Mouse (Mus musculus) embryonic fibroblast, embryonic 13.5 days (primary cell): Measurements from ENCODE around the gene Tspan11.

Experiments used
- CTCF ChIP-seq: IDR thresholded peaks from 2 replicates; pipeline ENCODE4 v1.5.1; 2011; ENCODE audit warnings: mild to moderate bottlenecking, control low read depth, low read length, moderate library complexity, borderline replicate concordance; ENCODE audit not compliant: insufficient read depth
- POLR2A ChIP-seq: IDR thresholded peaks from 2 replicates; pipeline ENCODE4 v1.6.1; 2011; ENCODE audit warnings: low read depth, mild to moderate bottlenecking, control low read depth, low read length, moderate library complexity

DNA sequence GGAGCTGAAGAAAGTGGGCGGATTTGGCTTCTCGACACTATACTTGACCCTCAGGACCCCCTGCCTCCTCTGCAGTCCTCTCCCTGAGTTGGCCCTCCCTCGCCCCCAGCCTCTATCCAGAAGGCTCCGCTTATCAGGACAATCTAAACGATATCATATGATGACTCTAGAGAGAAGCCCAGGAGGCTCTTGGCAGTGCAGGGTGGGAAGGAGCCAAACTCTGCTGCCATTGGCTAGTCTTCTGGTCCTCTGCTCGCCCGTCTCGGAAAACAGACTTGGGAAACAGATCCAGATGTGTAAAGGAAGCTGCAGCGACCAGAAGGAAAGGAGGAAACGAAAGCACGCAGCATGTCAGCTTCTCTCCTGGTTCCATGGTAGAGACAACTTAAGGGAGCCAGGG, 11.5 kb upstream of the Tspan11 start:
- no peak for TF ChIP-seq CTCF
- no peak for TF ChIP-seq POLR2A
